Mouse (Mus musculus): ENCODE measurements at regions not wholly inside any gene's neighbourhood (a gene's known extent, or its start where the extent isn't known, plus 50 kb on each side); places are given as distances from the start of the nearest gene placed in this dataset.

DNA sequence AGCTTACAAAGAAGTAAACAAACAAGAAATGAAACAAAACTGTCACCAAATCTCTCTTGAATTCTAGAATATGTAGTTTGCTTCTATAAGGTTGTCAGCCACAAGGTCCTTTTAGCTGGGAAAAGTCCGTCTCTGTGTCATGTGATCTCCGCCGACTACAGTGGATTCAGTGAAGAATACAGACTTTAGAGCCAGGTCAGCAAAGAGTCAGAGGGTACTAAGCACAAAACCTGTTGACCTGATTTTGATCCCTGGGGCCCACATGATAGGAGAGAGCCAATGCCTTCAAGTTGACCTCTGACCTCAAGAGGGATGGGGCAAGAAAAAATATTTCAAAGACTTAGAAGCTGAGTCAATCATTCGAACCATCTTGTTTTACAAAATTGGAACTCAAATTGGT, 61.5 kb downstream of the Ppp1r3c start:
- no peak overlapping the region for H3K4me2 ChIP-seq (replicated peaks; ENCODE audit: low read depth)
- ATAC-seq (ENCODE audit: low FRiP score, low TSS enrichment): no peak
- WGBS: 78% methylated on average over 4 of the region's 4 CpGs

DNA sequence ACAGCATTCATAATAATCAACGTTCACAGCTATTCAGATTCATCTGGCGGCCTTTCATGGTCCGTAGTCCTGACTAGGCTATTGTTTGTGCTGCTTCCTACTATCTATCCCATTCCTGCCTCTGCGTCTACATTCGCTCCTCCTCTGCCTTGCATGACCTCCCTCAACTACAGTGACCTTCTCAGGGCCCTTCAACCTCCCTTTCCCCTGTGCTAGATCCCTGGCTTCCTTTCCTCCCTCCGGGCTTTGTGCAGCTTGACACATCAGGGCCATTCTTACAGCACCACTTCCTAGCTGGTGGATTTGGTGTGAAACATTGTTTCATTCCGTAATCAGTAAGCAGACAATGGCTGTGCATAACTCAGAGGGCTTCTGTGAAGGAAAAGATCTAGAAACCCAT, 65.6 kb downstream of the Ppp1r3c start:
- no peak overlapping the region for H3K27ac ChIP-seq (replicated peaks)
- no peak for TF ChIP-seq CTCF (IDR thresholded peaks at IDR 0.05; ENCODE audit: low read depth)
- 85% methylated on average over 7 of the region's 7 CpGs for WGBS
- no peaks in the 10 kb centered on the region for H3K36me3 ChIP-seq (ENCODE audit: control insufficient read depth, insufficient read depth, low read length)
- H3K4me2 ChIP-seq (replicated peaks; ENCODE audit: low read depth): no peak overlapping the region
- H3K4me3 ChIP-seq (ENCODE audit: low read depth, low read length): no peak overlapping the region
- no peaks in the 10 kb centered on the region for H3K9me3 ChIP-seq (ENCODE audit: control insufficient read depth, low read length)
- DNase-seq (ENCODE audit: low spot score): no peak
- ATAC-seq (ENCODE audit: low FRiP score, low TSS enrichment): no peak
- no peaks in the 10 kb centered on the region for H3K4me1 ChIP-seq (replicated peaks; ENCODE audit: control insufficient read depth, insufficient read depth)
- H3K27me3 ChIP-seq (ENCODE audit: control insufficient read depth, insufficient read depth, low read length): no peaks in the 10 kb centered on the region
- H3K9ac ChIP-seq (ENCODE audit: low read length): no peak overlapping the region

More for the DNA sequence above, 61.5 kb downstream of the Ppp1r3c start:
- H3K27ac ChIP-seq (replicated peaks): no peak overlapping the region
- H3K4me3 ChIP-seq (ENCODE audit: low read depth, low read length): no peak overlapping the region
- H3K4me1 ChIP-seq (replicated peaks; ENCODE audit: control insufficient read depth, insufficient read depth): peaks cover 5% of the 10 kb centered on the region
- H3K27me3 ChIP-seq (ENCODE audit: control insufficient read depth, insufficient read depth, low read length): no peaks in the 10 kb centered on the region
- H3K36me3 ChIP-seq (ENCODE audit: control insufficient read depth, insufficient read depth, low read length): no peaks in the 10 kb centered on the region
- no peak for DNase-seq (ENCODE audit: low spot score)
- no peak overlapping the region for H3K9ac ChIP-seq (ENCODE audit: low read length)
- TF ChIP-seq CTCF (IDR thresholded peaks at IDR 0.05; ENCODE audit: low read depth) (no peak), EP300 (optimal IDR thresholded peaks at IDR 0.05) (no peak)
- H3K9me3 ChIP-seq (ENCODE audit: control insufficient read depth, low read length): no peaks in the 10 kb centered on the region
